ENCODE assay signal across 25 mouse cellular contexts in genomic region chr17:29474036-29474435, GRCm38 (mm10). TPM values are rescaled to one million over a fixed set of nuclear protein-coding genes. Genes with fewer than 3 reads are reported as not detected.
DNase-seq lines count a peak whose midpoint lies in the region; ATAC-seq and TF ChIP-seq lines count a peak whose summit lies in the region.
"Had no signal": no experiment of that assay in that cellular context is flagged by ENCODE, and none has a peak within 500 bp of the region (broad histone marks: within the 10 kb centered on the region; RNA-seq: fewer than 3 reads in every experiment).

No protein-coding gene starts in this region.

- no peak for TF ChIP-seq CTCF in lung, postnatal 0 days (IDR thresholded peaks at IDR 0.05)
- no peak for TF ChIP-seq CTCF in E14TG2a.4 (conservative IDR thresholded peaks at IDR 0.05; ENCODE audit: low read length)

- DNase-seq in kidney, postnatal 10 days: peak; percentile 37
- DNase-seq in kidney, adult 9 months: no peak
- DNase-seq in lung, postnatal 0 days (ENCODE audit: low spot score): no peak
- DNase-seq in lung, postnatal 14 days: no peak
- DNase-seq in cerebellum, adult 11 months: no peak
- DNase-seq in adrenal gland, adult 8-10 months: no peak
- DNase-seq: adrenal gland, postnatal 14 days; B cell, adult 2 months; cerebellum, adult 18-20 months; cerebellum, adult 9-10 months; cerebellum, postnatal 14 days; gastrocnemius, postnatal 25 days; heart, adult 2 months; heart, postnatal 14 days had no signal

- WGBS in lung, postnatal 0 days: 60% methylated on average over 2 of the region's 2 CpGs

- no peaks in the 10 kb centered on the region for H3K36me3 ChIP-seq in lung, postnatal 0 days (ENCODE audit: insufficient read depth, low read length)
- H3K36me3 ChIP-seq in E14TG2a.4 (ENCODE audit: insufficient read depth, low read length) (no peaks in the 10 kb centered on the region), myocyte (ENCODE audit: control insufficient read depth, insufficient read depth) (no peaks in the 10 kb centered on the region)
- H3K36me3 ChIP-seq: embryonic facial prominence, embryonic 12.5 days; forebrain, embryonic 12.5 days; forebrain, embryonic 15.5 days; heart, embryonic 10.5 days; heart, embryonic 13.5 days; hindbrain, embryonic 12.5 days; hindbrain, embryonic 15.5 days had no signal

- TF ChIP-seq POLR2A in myocyte (IDR thresholded peaks at IDR 0.05; ENCODE audit: insufficient read length, low read depth): no peak

- no peaks in the 10 kb centered on the region for H3K4me1 ChIP-seq in lung, postnatal 0 days (ENCODE audit: insufficient read depth, low read depth, low read length)
- H3K4me1 ChIP-seq in E14TG2a.4 (replicated peaks; ENCODE audit: low read depth, low read length): peaks cover 93% of the 10 kb centered on the region
- H3K4me1 ChIP-seq: forebrain, embryonic 12.5 days; forebrain, embryonic 15.5 days; hindbrain, embryonic 12.5 days; hindbrain, embryonic 15.5 days had no signal

- no peak overlapping the region for H3K27ac ChIP-seq in lung, postnatal 0 days (ENCODE audit: low read length)
- H3K27ac ChIP-seq: embryonic facial prominence, embryonic 12.5 days; forebrain, embryonic 12.5 days; forebrain, embryonic 15.5 days; heart, adult 2 months; heart, embryonic 13.5 days; hindbrain, embryonic 12.5 days; hindbrain, embryonic 15.5 days had no signal

- no peak for TF ChIP-seq EP300 in lung, postnatal 0 days (IDR thresholded peaks at IDR 0.05)

- H3K27me3 ChIP-seq in lung, postnatal 0 days (replicated peaks; ENCODE audit: insufficient read depth, low read length): no peaks in the 10 kb centered on the region
- H3K27me3 ChIP-seq in E14TG2a.4 (ENCODE audit: insufficient read depth, low read length) (no peaks in the 10 kb centered on the region), myocyte (ENCODE audit: control insufficient read depth, insufficient read depth, insufficient read length) (no peaks in the 10 kb centered on the region)
- H3K27me3 ChIP-seq: embryonic facial prominence, embryonic 12.5 days; forebrain, embryonic 12.5 days; forebrain, embryonic 15.5 days; heart, embryonic 13.5 days; hindbrain, embryonic 12.5 days; hindbrain, embryonic 15.5 days had no signal

- peak; percentile 23; the same call in 1 of the 2 replicates for ATAC-seq in lung, postnatal 0 days
- ATAC-seq: activated CD4-positive, CD25-positive, alpha-beta regulatory T cell, adult 4 months; forebrain, embryonic 15.5 days had no signal

- H3K4me2 ChIP-seq in lung, postnatal 0 days (replicated peaks; ENCODE audit: low read depth, low read length): no peak overlapping the region
- H3K4me2 ChIP-seq in myocyte (ENCODE audit: low read depth): no peak overlapping the region
- H3K4me2 ChIP-seq: embryonic facial prominence, embryonic 12.5 days; forebrain, embryonic 12.5 days; forebrain, embryonic 15.5 days; heart, embryonic 13.5 days; hindbrain, embryonic 12.5 days; hindbrain, embryonic 15.5 days had no signal

- H3K9ac ChIP-seq in lung, postnatal 0 days (replicated peaks; ENCODE audit: low read depth): no peak overlapping the region
- H3K9ac ChIP-seq: embryonic facial prominence, embryonic 12.5 days; forebrain, embryonic 12.5 days; forebrain, embryonic 15.5 days; heart, embryonic 13.5 days; hindbrain, embryonic 12.5 days; hindbrain, embryonic 15.5 days had no signal

- no peak overlapping the region for H3ac ChIP-seq in myocyte (ENCODE audit: control insufficient read depth, insufficient read length)

- no peaks in the 10 kb centered on the region for H3K79me2 ChIP-seq in myocyte (ENCODE audit: control insufficient read depth, insufficient read depth)

- no peaks in the 10 kb centered on the region for H3K9me3 ChIP-seq in lung, postnatal 0 days (ENCODE audit: low read length)
- no peaks in the 10 kb centered on the region for H3K9me3 ChIP-seq in E14TG2a.4 (ENCODE audit: low read length)
- H3K9me3 ChIP-seq: embryonic facial prominence, embryonic 12.5 days; forebrain, embryonic 12.5 days; forebrain, embryonic 15.5 days; heart, embryonic 10.5 days; heart, embryonic 13.5 days; hindbrain, embryonic 12.5 days; hindbrain, embryonic 15.5 days had no signal

- no peak overlapping the region for H3K4me3 ChIP-seq in lung, postnatal 0 days (ENCODE audit: low read depth, low read length)
- H3K4me3 ChIP-seq in E14TG2a.4 (replicated peaks; ENCODE audit: low read length): 0 out of 2 replicates have a peak overlapping the region, but pooled peaks have one; percentile 15
- H3K4me3 ChIP-seq in myocyte: no peak overlapping the region
- H3K4me3 ChIP-seq: embryonic facial prominence, embryonic 12.5 days; erythroblast, embryonic 14.5 days; forebrain, embryonic 12.5 days; forebrain, embryonic 15.5 days; heart, adult 2 months; heart, embryonic 10.5 days; heart, embryonic 13.5 days; hindbrain, embryonic 12.5 days; hindbrain, embryonic 15.5 days had no signal

TF ChIP-seq in myocyte, 11 proteins besides CTCF, POLR2A, EP300 and RAD21:
- TF ChIP-seq TCF3 (IDR thresholded peaks at IDR 0.05; ENCODE audit: insufficient read length, low read depth) (no peak), MYOG (IDR thresholded peaks at IDR 0.05; ENCODE audit: control insufficient read depth in 1 of 3, insufficient read depth in 1 of 3, insufficient read length in 2 of 3, low read depth in 2 of 3) (peak in 2 of 3 experiments; percentile 65 to 80), USF1 (IDR thresholded peaks at IDR 0.05; ENCODE audit: low read depth) (no peak), MAX (IDR thresholded peaks at IDR 0.05; ENCODE audit: low read depth) (no peak), SRF (IDR thresholded peaks at IDR 0.05; ENCODE audit: control insufficient read depth, insufficient read length, low read depth) (peak; percentile 43), E2F4 (IDR thresholded peaks at IDR 0.05; ENCODE audit: insufficient read depth) (no peak), POLR2AphosphoS2 (IDR thresholded peaks at IDR 0.05; ENCODE audit: insufficient read length, low read depth) (no peak), CEBPB (IDR thresholded peaks at IDR 0.05; ENCODE audit: insufficient read depth, poor library complexity, severe bottlenecking) (no peak), MYOD1 (IDR thresholded peaks at IDR 0.05; ENCODE audit: control insufficient read depth in 1 of 3, insufficient read length in 2 of 3, low read depth in 2 of 3) (peak in 2 of 3 experiments; percentile 63 to 79), TCF12 (IDR thresholded peaks at IDR 0.05; ENCODE audit: insufficient read depth, poor library complexity, severe bottlenecking) (peak; percentile 20), REST (IDR thresholded peaks at IDR 0.05; ENCODE audit: insufficient read depth, insufficient read length) (no peak)

RNA-seq across cellular contexts. Expression of gene Pim1, which starts 16.5 kb away (rescaled TPM):
- polyA plus RNA-seq in lung, postnatal 0 days (2015; fragmentation: Nextera tagmentation; extraction: Ambion mirVana): 30.0 and 49.5 TPM in 2 replicates
- polyA plus RNA-seq in myocyte (2012; fragmentation: generic; extraction: Trizol): 16.3 TPM
- 100 to 1,000 TPM in 1 of 4 experiments, 10 to 100 TPM in 3; 55.1 to 168 (median 83.0) TPM for total RNA-seq in adrenal gland, adult 8-10 months (2022)
